Mouse (Mus musculus): ENCODE data around the gene Ucma.
"Not testable (repeated sequence)": the region's sequence is repeated elsewhere in the genome, so short reads cannot be mapped to it uniquely, and the experiment has no call there.

The Ucma gene

GRCm38 (mm10) chr2:4975807-4976206 lies at the start of gene Ucma:
Gene Ucma (plus strand): TSS chr2:4976122.
- no peak for DNase-seq

GRCm38 (mm10) chr2:4927391-4927790 lies 48.5 kb upstream of the Ucma start:
- DNase-seq: no peak

- DNase-seq: no peak
Observed at GRCm38 (mm10) chr2:4929230-4929629, 46.7 kb upstream of the Ucma start.

- no peak for DNase-seq
Observed at GRCm38 (mm10) chr2:4934516-4934915, 41.4 kb upstream of the Ucma start.

GRCm38 (mm10) chr2:4937931-4938330 lies 38.0 kb upstream of the Ucma start:
- DNase-seq: no peak

- no peak for DNase-seq
Observed at GRCm38 (mm10) chr2:4940861-4941260, 35.1 kb upstream of the Ucma start.

- not testable (repeated sequence) for DNase-seq
Observed at GRCm38 (mm10) chr2:4949691-4950090, 26.2 kb upstream of the Ucma start.

GRCm38 (mm10) chr2:4950986-4951385 lies 24.9 kb upstream of the Ucma start:
- no peak for DNase-seq

- no peak for DNase-seq
Observed at GRCm38 (mm10) chr2:4954216-4954760, 21.6 kb upstream of the Ucma start.

- DNase-seq: no peak
Observed at GRCm38 (mm10) chr2:4958039-4958438, 17.9 kb upstream of the Ucma start.

- no peak for DNase-seq
Observed at GRCm38 (mm10) chr2:4967806-4968205, 8.1 kb upstream of the Ucma start.

- no peak for DNase-seq
Observed at GRCm38 (mm10) chr2:4969083-4969482, 6.8 kb upstream of the Ucma start.

- no peak for DNase-seq
Observed at GRCm38 (mm10) chr2:4978091-4978490, 2.2 kb downstream of the Ucma start.

- DNase-seq: no peak
Observed at GRCm38 (mm10) chr2:4983987-4984386, 8.1 kb downstream of the Ucma start.

- no peak for DNase-seq
Observed at GRCm38 (mm10) chr2:4985000-4985399, 9.1 kb downstream of the Ucma start.

GRCm38 (mm10) chr2:4986798-4987197 lies 10.9 kb downstream of the Ucma start:
- DNase-seq: no peak

- no peak for DNase-seq
Observed at GRCm38 (mm10) chr2:4987388-4988180, 11.7 kb downstream of the Ucma start.

GRCm38 (mm10) chr2:4988826-4989424 lies 13.0 kb downstream of the Ucma start:
- DNase-seq: peak; percentile 14 to 27

- DNase-seq: no peak
Observed at GRCm38 (mm10) chr2:4993584-4993983, 17.7 kb downstream of the Ucma start.

- no peak for DNase-seq
Observed at GRCm38 (mm10) chr2:4994436-4994835, 18.5 kb downstream of the Ucma start.

- no peak for DNase-seq
Observed at GRCm38 (mm10) chr2:4995646-4996045, 19.7 kb downstream of the Ucma start.

- peak in 1 of 2 experiments; percentile 16 for DNase-seq
Observed at GRCm38 (mm10) chr2:4996421-4996824, 20.5 kb downstream of the Ucma start.

GRCm38 (mm10) chr2:4998905-4999304 lies 23.0 kb downstream of the Ucma start:
- peak; percentile 21 to 35 for DNase-seq

GRCm38 (mm10) chr2:5001266-5001665 lies 25.3 kb downstream of the Ucma start:
- no peak for DNase-seq
